Mouse (Mus musculus) gastrocnemius, adult 8-10 months (tissue): Measurements from ENCODE around the gene Gpr62. TPM values are rescaled to one million over a fixed set of nuclear protein-coding genes. Genes with fewer than 3 reads are reported as not detected.
A peak's percentile ranks its signal among the peaks of the same experiment; 100 is the strongest.
"Not testable (repeated sequence)": the region's sequence is repeated elsewhere in the genome, so short reads cannot be mapped to it uniquely, and the experiment has no call there.

ENCODE experiments used
- DNase-seq, 2 experiments: peaks; one replicate each; pipeline ENCODE4 v3.0.0; 2022; ENCODE audit warnings: low spot score in 2 of 2
- total RNA-seq, 4 experiments: library from RNA; stranded (reverse); gene quantifications; 2 replicates each; pipeline ENCODE4 v1.2.4; 2022

The Gpr62 gene
- under 1 TPM in 2 of 4 experiments, not detected in 2; 0.12 to 0.43 TPM for total RNA-seq

DNA sequence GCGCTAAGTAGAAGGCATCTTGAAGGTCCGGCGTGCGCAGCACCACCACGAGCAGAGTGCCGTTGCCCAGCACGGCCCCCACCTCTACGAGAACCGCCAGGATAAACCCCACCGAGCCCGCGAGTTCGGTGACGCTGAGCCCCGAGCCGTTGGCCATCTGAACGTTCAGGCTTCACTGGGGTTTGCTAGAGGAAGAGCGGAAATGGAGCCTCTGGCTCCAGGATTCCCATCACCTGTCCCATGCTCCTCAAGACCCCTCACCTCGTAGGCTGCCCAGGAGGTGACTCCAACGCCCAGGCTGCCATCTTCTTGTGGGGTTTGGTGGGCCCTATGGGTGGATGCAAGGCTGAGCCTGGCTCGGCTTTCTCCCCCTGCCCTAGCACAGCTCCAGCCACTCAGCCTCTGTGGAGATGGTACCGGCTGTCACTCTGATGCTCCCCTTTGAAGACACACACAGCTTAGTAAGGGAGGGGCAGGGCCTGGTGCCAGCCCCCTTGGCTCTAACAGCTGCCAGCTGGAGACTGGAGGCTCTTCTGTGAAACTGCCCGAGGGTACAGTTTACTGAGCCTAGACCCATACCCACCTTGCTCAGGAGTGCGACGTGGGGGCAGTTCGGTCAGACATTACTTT is at the start of gene Gpr62:
Gene Gpr62 (minus strand): TSS at position 368 of the 630 bp plus-strand sequence.
- peak in 1 of 2 experiments; percentile 55 for DNase-seq

DNA sequence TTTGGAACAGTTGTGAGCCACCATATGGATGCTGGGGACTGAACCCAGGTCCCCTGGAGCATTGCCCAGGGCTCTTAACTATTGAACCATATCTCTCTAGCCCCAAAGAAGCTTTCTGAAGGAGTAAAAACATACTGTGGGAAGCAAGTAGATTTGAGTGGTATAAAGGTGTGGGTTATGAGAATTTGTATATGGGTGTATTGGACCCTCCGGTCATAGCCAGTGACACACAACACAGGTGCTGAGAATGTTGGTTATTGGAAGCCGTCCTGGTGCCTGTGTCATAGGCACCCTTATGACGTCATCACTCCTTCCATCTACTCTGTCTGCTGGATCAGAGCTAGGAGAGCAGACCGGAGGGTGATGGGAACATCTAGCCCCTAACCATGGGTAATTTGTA is 48.5 kb upstream of the Gpr62 start, which contains the start of gene Iqcf5:
Gene Iqcf5 (plus strand): TSS at position 301 of the 400 bp plus-strand sequence.
- no peak for DNase-seq

DNA sequence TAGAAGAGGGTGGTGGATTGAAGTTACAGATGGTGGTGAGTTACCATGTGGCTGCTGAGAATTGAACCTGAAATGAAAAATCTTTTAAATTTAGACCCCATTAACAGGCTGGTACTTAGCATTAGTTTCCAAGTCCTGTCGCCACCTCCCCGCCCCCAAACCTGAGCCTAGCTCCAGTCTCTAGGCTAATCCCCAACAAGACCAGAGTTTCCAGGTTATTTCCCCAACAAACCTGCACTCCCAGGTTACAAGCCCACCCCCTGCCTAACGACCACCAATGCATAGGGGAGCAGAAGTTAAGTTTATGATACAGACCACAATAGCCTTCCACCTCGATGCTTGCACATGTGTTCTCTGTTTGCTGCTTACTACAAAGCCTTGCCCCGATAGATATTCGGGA is 47.8 kb upstream of the Gpr62 start:
- no peak for DNase-seq

DNA sequence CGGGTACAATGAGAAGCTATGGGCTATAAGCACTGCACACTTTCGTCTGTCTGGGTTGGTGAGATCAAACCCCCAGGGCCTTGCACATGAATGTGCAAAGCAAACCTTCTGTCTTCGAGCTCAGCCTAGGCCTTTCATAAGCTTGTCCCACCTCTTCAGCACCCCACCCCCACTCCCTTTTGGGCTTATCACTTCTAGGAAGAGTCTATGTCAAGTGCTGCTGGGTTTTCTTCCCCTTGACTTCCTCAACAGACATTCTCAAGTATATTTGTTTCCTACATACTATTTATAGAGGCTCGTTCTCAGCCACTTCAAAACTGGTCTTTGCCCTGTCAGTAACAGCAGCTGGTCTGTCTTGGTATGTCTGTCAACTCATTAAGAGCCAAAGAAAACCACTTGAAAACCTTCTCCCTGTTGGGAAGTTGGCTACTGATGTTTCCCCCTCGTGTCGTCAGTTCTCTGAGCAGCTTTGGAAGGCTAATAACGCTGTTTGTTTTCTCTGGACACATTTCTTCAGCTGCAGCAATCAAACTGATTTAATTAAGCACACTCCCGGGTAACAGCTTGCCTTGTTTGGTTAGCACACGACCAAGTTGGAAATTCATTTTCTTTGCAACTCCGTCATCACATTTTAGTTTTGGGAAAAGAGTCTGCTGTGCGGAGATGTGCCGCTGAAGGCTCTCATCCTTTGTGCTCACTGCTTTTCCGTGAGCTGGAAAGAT is 47.2 kb upstream of the Gpr62 start:
- no peak for DNase-seq

DNA sequence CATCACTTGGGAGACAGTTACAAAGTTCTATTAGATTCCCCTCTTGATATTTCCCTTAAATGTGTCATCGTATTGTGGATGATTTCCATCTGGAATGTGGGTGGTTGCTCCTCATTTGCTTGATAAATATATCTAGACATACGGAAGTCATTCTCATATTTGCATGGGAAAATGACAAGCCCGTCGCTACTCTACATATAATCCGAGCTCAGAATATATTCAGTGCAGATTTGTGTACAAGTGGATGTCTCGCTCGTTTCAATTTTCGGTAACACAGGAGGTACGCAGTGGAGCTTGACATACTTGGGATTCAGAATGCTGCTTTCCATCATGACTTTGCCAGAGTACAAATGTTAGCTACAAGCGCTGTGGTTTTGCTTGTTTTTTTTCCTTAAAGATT is 43.6 kb upstream of the Gpr62 start:
- no peak for DNase-seq

DNA sequence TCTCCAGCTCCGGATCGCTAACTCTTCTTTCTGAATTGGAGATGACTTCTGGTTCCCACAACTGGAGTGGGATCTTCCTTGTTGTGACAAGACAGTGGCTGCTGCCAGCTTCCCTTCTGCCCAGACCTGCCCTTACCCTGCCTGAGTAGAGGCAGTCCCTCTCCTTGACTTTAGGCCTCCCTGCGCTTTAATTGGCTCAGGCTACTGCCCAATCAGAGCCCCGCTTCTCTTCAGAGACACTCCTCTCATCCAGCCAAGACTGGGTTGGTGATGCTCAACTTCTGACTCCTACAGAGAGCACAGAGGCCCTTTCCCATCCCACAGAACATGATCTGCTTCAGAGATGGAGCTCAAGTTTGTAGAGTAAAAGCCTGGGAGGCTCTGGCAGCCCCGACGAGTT is 38.5 kb upstream of the Gpr62 start:
- no peak for DNase-seq

DNA sequence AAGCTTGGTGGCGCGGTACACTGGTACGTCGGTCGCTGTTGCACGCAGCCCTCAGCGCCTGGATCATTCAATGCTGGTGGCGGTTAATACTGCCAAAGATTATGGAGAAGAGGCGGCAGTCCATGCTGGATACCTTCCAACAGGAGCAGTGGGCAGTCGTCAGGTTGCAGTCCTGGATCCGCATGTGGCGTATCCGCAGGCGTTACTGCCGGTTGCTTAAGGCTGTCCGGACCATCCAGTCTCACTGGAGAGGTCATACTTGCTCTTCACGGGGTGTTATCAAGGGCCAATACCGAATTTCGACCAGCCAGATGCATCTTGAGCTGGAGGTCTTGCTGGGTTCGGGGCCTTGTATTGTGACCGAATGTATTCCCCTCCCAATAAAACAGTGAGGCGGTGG is 36.1 kb upstream of the Gpr62 start:
- no peak for DNase-seq

DNA sequence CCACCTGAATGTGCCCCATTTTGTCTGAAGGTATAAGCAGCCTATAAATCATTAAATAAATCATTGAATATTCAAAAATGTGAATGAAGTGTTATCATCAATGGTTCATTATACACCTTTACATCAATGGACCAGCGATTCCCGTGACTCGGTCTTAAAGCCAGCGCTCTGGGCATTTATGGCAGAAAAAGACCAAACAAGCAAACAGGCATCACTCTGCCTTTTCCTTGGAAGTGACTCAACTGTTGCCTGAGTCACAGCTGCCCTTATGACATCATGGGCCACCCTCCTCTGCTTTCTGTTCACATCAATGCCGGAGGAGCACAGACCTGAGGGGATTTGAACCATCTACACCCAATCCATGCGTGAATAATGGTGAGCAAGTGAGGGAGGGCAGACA is 33.9 kb upstream of the Gpr62 start, which contains the start of gene Iqcf1:
Gene Iqcf1 (plus strand): TSS at position 301 of the 400 bp plus-strand sequence.
- no peak for DNase-seq

DNA sequence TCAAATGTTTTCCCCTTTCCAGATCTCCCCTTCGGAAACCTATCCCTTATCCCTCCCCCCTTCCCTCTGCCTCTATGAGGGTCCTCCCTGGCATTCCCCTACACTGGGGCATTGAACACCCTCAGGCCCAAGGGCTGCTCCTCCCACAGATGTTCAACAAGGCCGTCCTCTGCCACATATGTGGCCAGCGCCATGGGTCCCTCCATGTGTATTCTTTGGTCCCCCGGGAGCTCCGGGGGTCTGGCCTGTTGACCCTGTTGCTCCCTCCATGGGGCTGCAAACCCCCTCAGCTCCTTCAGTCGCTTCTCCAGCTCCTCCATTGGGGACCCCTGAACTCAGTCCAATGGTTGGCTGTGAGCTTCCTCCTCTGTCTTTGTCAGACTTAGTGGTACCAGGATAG is 21.9 kb upstream of the Gpr62 start:
- DNase-seq = not testable (repeated sequence)

DNA sequence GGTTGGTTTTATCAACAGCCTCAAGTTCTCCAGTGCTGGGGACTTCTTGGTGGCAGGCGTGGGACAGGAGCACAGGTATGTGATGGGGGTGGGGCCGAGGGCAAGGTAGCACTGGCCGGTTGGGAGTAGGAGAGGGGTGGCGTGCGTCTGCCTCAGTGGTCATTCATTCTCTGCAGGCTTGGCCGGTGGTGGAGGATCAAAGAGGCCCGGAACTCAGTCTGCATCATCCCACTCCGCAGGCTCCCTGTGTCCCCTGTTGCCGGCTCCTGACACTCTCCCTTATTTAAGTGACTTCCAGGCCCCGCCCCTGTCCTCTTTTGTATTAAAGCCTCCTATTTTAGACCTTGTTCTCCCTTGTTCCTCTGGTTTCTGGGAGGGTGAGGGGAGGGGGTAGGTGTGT is 19.3 kb upstream of the Gpr62 start:
- no peak for DNase-seq

DNA sequence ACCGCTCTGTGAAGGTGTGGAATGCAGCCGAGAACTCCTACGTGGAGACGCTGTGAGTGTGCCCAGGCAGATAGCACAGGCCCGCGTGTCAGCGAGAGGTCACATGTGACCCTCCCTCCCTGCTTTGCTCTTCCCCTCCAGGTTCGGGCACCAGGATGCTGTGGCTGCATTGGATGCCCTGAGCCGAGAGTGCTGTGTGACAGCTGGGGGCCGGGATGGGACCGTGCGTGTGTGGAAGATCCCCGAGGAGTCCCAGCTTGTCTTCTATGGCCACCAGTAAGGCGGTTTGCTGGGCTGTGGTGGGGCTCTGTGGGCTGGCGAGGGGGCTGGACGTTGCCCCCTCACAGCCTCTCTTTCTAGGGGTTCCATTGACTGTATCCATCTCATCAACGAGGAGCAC is 17.9 kb upstream of the Gpr62 start:
- no peak for DNase-seq

DNA sequence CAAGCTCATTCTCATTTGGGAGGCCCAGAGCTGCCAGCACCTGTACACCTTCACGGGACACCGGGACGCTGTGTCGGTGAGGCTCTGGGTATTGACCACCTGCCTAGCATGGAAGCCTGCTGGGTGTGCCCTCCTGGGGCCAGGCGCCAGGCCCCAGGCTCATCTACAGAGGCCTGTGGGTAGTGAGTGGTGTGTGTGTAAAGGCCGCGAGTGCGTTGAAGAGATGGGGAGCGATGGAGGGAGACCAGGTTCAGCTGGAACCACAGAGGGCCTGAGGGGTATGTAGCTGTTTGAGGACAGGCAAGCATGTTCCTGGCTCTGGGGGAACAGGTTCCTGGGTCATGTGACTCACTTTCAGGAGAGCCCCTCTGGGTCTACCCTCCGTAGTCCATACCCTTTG is 17.4 kb upstream of the Gpr62 start:
- DNase-seq = peak in 1 of 2 experiments; percentile 1

DNA sequence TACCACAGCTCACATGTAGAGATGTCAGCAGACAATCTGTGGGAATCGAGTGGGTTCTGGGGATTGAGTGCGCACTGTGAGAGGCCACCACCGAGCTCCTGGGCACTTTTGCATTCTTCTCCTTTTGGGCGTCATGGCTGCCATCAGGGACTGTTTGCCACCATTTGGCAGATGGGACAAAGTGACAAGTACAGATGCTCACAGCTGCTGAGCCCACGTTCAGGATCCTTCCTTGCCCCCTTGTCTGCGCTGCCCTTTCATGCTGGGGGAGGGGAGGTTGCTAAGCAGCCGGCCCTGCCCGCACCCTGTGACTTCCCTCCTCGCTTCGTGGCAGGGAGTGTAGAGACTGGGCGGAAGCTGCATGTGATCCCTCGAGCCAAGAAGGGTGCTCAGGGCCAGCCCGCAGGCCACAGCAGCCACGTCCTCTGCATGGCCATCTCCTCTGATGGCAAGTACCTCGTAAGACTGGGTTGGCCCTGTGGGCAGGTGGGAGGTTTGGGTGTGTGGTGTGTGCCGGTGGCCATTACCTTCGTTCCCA is 16.9 kb upstream of the Gpr62 start:
- DNase-seq = no peak

DNA sequence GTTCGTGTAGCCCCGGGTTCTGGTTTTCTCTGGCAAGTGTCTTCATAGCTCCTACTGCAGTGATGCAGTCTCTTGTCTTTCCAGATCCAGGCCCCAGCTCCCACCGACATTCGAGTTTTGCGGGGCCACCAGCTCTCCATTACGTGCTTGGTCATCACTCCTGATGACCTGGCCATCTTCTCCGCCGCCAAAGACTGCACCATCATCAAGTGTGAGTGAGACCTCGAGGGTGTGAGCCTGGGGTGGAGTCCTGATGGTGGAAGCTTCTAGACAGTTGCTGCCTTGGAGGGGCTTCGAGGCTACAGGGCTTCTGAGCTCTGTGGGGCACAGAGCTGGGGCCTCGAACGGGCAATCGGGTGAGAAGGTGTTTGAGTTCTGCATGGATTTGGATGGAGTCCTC is 15.9 kb upstream of the Gpr62 start:
- peak in 1 of 2 experiments; percentile 1 for DNase-seq

DNA sequence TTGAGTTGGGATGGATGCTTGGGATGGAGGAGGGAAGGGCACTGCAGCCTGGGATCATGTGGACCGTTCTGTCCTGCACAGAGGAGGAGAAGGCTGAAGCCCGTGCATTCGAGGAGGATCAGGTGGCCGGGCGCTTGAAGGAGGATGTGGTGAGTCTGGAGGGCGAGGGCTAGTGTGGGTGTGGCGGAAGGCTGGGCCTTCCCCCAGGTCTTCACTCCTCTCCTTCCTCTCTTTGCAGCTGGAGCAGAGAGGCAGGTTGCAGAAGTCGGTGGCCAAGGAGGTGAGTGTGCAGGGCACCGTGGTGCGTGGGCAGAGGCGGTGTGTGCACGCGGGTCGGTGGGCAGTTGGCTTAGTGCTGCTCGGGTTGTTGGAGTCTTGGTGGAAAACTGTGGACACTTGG is 15.3 kb upstream of the Gpr62 start:
- peak in 1 of 2 experiments; percentile 1 for DNase-seq

DNA sequence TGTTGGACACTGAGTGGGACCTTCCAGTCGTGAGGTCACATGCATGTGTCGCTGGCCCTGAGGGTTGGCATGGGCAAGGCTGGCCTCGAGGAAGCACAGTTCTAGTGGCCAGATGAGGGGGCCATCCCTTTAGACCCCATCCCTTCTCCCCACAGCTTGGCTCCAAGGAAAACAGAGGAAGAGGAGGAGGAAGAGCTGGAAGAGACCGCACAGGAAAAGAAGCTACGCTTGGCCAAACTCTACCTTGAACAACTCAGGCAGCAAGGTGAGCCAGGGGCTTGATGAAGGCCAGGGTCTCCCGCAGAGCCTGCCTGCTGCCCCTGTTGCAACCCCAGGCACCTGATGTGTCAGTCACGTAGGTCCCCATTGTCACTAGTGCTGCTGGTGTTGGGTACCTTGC is 14.8 kb upstream of the Gpr62 start:
- DNase-seq = peak in 1 of 2 experiments; percentile 2

DNA sequence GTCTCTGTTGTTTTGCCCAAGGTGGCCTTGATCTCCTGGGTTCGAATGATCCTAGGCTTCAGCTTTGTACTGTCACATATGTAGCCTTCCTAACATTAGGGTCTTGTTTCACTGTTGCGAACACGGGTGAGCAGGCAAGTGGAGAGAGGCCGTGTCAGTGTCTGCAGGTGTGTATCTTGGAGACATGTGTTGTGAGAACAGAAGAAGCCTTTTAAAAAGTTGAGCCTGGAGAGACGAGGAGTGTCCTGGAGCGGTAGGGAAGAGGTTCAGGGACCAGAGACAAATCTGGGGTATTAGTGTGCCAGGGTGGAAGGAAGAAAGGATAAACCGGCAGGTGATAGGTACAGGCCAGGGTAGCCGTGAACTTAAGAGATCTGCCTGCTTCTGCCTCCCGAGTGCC is 12.4 kb upstream of the Gpr62 start:
- DNase-seq = peak in 1 of 2 experiments; percentile 1

DNA sequence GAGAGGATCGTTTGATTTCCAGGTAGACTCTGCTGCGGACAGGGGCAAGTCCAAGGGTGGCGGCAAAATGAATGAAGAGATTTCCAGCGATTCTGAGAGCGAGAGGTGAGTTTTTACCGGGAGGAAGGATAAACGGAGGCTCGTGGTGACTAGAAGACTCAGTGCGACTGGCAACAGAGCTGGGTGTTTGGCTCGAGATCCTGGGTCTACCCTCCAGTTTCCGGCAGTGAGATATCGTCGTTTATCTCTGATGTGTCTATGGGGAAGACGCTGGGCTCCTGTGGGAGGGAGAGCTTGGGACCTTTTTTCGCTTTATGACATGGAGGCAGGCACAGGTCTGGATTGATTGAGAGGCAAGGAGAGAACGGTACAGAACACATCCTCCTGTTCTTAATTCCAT is 11.9 kb upstream of the Gpr62 start:
- peak in 1 of 2 experiments; percentile 2 for DNase-seq

DNA sequence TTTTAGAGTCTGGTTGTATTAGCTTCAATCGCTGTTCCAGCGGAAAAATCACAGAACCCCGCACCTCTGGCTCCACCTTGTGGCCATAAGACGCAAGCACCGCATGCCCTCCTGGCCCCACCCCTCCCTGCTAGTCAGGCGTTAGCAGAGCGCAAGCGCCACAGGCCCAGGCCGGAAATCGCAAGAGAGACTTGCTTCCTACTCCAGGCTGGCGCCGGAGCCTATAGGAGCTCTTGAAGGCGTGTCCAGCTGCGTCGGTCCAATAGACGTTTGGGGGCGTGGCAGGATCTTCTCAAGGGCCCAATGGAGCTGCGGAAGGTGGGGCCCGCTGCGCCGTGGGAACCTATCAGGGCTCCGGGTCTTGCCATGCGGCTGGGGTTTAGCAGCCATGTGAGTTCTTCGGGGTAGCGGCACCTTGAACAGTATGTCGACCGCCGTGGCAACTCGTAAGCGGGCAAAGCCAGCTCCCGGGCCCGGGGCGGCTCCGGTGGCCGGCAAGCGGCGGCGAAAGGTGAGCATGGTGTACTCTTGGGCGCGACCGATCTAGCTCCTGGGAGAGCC is 11.3 kb upstream of the Gpr62 start, which contains the start of gene Parp3:
Gene Parp3 (minus strand): TSS at position 26 of the 561 bp plus-strand sequence.
- peak; percentile 99 to 100 for DNase-seq

DNA sequence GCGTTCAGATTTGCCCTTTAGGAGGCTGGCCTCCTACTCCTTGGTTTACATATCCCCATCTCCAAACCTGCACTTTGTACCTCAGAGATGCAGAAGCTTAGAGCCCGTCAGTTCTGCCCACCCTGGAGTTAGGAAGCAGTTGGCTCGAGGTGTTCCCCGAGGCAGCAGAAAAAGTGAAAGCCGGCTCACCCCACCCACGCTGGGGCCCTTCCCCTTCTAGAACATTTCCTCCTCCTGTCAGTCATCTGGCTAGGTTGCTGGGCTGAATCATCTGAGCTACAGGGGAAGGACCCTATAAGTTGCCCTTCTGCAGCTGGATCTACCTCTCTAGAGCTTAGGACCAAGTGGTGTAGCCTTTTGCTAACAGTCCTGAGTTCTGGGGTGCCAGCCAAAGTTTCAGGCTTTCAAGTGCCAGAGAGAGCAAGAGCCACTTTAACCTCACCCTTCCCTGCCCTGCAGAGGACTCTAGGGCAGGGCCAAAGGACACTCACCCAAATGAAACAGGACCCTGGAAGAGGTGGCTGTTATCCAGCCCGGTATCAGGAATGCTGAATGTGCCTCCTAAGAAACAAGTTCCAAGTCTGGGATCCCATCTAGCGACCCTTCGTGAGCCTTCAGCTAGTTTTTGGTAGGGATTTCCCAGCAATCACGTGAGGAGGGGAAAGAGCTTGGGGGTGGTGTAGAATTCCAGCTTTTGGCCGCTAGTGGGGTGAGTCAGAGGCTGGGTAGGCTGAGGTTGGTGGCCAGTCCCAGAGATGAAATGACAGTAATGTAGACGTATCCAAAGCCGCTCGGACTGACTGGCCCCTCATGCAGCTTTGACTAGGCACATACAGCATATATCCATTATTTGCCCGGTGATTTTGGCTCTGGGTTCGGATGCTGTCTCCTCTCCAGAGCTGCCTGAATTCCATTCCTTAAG is 10.5 kb upstream of the Gpr62 start:
- peak; percentile 62 to 72 for DNase-seq

DNA sequence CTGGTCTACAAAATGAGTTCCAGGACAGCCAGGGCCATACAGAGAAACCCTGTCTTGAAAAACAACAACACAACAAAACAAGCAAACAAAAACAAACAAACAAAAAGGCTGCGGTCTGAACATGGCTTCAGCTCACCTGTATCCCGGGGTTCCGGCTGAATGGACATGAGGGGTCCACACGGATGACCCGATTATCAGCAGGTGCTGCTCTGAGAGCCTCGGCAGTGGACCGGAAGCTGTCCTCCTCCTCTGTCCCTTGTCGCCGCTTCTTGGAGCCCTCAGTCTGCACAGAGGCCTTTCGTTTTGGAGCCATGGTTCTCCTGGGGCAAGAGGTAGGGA is 9.9 kb upstream of the Gpr62 start, which contains the start of gene Rrp9:
Gene Rrp9 (plus strand): TSS at position 301 of the 339 bp plus-strand sequence.
- DNase-seq = no peak
